Mouse (Mus musculus): ENCODE results near the gene Sptbn4. TPM values are rescaled to one million over a fixed set of nuclear protein-coding genes. Genes with fewer than 3 reads are reported as not detected.

Sptbn4 gene
- total RNA-seq, 2 experiments from 2014 or later, result 0.09 TPM; not detected in 1

DNA sequence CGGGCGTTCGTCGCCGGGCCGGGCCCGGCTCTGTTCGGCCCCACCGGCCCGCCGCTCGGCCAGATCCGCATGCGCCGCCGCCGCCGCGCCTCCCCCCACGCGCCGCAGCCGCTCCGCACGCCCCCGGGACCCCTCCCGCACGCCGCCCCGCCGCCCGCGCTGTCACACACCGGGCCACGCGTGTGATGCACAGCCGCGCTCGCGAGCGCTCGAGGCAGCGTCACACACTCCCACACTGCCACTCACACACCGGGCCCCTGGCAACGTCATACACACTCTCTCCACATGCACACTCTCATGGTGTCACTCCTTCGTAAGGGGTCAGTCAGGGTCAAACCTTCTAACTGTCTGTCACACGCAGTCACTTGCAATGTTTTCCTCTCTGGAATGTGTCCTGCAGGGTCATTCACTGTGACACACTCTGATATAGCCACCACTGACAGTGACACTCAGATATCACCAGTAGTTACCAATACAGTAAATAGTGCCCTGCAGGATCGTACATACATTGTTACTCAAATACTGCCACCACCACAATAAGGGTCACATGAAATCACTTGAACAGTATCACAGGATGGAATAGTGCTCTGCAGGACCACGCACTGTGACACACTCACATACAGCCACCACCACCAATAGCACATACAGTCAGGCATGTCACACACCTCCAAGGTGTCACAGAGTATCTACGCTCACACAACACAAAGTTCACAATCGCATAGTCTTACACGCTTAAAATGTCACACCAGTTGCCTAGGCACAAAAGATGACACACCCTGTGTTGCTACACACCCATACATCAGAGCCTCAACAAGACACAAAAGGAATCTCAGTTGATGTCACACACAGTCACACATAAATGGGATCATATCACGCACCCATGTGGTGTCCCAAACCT, 716 bp downstream of the Sptbn4 start:
- no peak for ATAC-seq (replicated peaks; ENCODE audit: low FRiP score, low TSS enrichment, poor library complexity, severe bottlenecking)

DNA sequence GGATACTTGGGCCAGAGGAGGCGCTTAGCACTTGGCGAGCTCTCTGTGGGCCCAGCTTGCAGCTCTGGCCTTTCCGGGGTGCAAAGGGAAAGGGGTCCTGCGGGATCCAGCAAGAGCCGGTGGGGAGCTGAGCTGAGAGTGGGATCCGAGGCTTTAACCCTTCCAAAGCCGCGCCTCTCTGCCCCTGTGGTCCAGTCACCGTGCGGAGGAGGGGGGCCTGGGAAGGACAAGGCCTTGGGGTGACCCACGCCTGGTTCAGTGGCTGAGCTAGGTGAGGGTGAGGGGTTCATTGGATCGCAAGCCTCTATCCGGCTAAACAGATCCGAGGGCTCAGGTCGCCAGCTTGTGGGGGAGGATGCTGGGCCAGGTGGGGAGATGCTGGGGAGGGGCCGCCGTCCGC, 1.4 kb downstream of the Sptbn4 start:
- no peak for ATAC-seq (replicated peaks; ENCODE audit: low FRiP score, low TSS enrichment, poor library complexity, severe bottlenecking)

DNA sequence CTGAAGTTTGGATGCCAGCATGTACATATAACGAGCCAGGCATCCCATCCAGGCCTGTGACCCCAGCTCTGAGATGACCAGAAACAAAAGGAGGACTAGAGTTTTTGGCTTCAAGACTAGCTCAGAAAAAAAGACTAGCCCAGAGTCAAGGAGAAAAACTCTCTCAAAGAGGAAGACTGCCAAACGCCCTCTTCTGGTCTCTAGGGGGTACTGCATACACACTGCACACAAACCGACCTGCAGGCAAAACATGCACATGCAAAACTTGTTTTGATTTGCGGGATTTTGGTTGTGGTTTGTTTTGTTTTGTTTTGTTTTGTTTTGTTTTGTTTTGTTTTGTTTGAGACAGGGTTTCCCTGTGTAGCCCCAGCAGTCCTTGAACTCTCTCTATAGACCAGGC, 7.5 kb downstream of the Sptbn4 start:
- no peak for ATAC-seq (replicated peaks; ENCODE audit: low FRiP score, low TSS enrichment, poor library complexity, severe bottlenecking)

DNA sequence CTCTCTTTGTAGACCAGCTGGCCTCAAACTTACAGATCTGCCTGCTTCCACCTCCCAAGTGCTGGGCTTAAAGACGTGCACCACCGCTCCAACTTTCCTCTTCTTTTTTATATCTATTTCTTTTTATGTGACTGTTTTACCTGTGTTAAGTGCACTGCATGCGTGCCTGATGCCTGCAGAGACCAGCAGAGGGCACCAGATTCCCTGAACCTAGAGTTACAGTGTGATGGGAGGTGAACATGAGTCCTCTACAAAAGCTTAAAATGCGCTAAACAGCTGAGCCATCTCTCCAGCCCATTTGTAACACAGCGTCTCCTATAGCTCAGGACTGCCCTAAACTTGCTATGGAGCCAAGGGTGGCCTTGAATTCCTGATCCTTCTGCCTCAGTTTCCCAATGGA, 9.9 kb downstream of the Sptbn4 start:
- peak; percentile 72 for ATAC-seq (replicated peaks; ENCODE audit: low FRiP score, low TSS enrichment, poor library complexity, severe bottlenecking)

DNA sequence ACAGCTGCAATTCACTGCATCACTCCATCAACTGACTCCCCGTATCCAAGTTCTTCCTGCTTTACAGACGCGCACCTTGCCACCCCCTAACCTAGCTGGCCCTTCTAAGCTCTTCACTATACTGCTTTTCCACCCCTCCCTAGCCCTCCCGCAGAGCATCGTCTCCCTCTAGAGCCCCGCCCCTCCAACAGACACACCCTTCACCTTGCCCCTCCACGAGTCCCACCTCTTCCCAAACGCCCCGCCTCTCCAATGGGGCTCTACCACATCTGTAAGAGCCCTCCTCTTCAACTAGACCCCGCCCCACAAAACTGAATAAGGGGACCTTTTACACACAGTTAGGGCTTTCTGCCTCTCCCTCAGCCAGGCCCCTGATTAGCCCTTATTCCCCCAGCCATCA, 13.7 kb downstream of the Sptbn4 start:
- ATAC-seq (replicated peaks; ENCODE audit: low FRiP score, low TSS enrichment, poor library complexity, severe bottlenecking), result peak; percentile 58; the same call in 1 of the 2 replicates

DNA sequence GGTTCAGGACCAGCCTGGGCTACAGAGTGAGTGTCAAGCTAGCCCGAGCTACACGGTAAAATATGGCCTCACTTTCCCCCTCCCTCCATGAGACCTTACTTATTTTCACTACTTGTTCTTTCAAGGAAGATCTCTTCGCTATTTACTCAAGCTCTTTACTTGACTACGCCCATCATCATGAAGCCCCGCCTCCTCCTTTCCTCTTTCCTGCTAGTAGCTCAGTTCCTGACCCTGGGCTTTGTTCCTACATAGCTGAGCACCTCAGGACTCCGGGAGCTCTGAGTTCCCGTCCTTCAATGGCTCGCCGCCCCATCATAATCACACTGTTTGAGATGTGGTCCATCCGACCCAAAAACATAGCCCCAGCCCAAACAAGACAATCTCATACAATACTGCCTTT, 14.1 kb downstream of the Sptbn4 start:
- no peak for ATAC-seq (replicated peaks; ENCODE audit: low FRiP score, low TSS enrichment, poor library complexity, severe bottlenecking)

DNA sequence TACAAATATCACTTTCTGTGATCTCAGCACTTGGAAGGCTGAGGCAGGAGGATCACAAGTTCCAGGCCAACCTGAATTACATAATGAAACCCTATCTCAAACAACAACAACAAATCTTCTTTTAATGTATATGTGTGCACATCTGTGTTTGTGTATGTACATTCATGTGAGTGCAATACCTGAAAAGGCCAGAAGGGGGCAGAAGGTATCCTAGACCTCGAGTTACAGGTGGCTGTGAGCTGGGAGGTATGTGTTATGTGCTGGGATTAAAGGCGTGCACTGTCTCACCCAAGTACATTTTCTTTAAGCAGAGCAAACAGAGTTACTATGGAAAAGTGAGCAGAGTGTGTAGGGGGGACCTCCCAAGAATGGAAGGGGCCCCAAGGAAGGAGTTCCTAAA, 18.4 kb downstream of the Sptbn4 start:
- ATAC-seq (replicated peaks; ENCODE audit: low FRiP score, low TSS enrichment, poor library complexity, severe bottlenecking), result no peak

DNA sequence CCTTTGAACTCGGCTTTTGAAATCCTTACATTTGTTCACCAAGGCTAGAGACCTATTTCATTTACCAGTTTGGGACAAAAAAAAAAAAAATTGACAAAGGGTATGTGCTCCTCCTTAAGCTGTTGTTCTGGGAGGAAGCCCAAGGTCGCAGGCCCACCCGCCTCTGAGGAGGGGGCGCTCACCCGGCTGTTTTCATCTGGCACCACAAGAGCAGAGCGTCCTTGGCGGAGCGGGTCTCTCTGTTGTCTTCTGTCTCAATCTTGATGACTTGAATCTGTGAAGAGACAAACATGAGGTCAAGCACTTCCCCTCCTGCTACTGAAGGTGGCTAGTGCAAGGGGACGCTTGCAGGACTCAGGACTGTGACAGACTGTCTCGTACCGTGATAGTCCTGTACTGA, 19.5 kb downstream of the Sptbn4 start:
- no peak for ATAC-seq (replicated peaks; ENCODE audit: low FRiP score, low TSS enrichment, poor library complexity, severe bottlenecking)

DNA sequence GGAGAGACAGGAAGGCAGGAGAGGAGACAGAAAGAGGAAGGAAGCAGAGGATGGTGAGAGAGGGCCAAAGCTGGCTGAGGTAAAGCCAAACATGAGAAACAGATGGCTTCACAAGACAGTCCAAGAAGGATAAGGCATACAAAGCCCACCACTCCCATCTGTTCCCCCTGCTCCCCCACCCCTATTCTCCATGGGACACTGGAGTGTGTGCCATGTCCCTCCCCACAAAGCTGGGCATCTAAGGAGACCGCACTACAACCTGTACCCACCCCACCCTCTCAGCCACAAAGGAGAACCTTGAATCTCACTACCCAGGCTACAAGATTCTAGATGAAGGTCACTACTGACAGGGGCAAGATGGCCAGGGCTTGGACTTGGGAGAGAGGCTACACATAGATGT, 20.1 kb downstream of the Sptbn4 start:
- no peak for ATAC-seq (replicated peaks; ENCODE audit: low FRiP score, low TSS enrichment, poor library complexity, severe bottlenecking)

DNA sequence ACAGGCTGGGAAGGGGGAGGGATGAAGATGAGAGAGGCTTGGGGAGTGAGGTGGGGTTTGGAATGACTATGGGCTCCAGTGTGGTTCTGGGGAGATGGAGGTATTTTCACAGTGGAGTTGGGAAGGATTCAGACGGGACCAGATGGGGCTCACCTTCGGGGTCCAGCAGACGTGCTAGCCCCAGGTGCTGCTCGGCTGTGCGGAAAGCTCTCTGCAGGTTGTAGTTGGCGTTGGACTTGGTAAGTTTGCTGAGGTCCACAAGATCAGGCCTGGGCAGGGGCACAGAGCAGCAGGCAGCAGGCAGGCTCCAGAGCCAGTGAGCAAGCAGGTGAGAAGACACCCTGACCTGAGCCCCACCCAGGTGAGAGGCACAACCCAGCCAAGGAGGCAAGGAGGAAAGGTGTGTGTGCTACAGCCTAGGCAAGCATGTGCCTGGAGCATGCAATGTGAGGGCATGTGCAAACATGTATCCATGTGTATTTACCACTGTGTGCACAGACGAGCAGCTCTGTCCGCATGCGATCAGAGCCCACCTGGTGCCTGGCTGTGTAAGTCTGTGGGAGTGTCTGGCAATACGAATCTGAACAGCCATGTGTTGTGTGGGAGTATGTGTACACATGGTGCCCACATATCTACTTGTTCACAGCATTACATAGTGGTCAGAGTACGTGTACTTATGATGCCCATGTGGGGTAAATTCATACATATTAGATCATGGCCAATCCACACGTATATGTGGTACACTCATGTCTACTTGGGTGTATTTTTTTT, 23.7 kb downstream of the Sptbn4 start:
- no peak for ATAC-seq (replicated peaks; ENCODE audit: low FRiP score, low TSS enrichment, poor library complexity, severe bottlenecking)

DNA sequence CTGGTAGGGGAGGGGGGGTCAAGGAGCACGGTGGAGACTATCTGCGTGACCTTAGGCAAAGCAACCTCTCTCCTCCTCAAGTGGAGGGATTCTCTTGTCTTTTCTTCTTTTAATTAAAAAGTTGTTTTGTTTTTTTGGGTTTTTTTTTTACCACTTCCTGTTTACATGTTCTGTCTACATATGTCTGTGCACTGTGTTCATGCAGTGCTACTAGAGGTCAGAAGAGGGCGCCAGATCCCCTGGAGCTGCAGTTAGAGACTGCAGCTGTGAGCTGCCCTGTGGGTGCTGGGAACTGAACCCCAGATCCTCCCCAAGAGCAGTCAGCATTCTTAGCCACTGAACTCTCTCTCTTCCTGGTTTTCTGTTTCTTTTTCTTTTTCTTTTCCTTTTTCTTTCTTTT, 28.4 kb downstream of the Sptbn4 start:
- no peak for ATAC-seq (replicated peaks; ENCODE audit: low FRiP score, low TSS enrichment, poor library complexity, severe bottlenecking)

DNA sequence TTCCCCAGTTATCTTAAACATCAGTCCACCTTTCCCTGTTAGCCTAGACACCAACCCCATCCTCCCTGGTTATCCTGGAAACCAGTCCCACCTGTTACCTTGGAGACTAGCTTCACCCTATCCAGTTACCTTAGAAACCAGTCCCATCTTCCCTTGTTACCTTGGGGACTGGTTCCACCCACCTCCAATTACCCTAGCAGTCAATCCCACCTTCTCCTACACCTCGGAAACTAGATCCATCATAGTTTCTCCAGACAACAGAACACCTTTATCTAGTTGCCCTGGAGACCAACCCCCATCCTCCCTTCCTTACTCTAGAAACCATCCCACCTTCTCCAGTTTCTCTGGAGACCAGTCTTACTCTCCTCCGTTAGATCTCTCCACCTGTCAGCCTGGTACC, 30.3 kb downstream of the Sptbn4 start:
- ATAC-seq (replicated peaks; ENCODE audit: low FRiP score, low TSS enrichment, poor library complexity, severe bottlenecking), result no peak

DNA sequence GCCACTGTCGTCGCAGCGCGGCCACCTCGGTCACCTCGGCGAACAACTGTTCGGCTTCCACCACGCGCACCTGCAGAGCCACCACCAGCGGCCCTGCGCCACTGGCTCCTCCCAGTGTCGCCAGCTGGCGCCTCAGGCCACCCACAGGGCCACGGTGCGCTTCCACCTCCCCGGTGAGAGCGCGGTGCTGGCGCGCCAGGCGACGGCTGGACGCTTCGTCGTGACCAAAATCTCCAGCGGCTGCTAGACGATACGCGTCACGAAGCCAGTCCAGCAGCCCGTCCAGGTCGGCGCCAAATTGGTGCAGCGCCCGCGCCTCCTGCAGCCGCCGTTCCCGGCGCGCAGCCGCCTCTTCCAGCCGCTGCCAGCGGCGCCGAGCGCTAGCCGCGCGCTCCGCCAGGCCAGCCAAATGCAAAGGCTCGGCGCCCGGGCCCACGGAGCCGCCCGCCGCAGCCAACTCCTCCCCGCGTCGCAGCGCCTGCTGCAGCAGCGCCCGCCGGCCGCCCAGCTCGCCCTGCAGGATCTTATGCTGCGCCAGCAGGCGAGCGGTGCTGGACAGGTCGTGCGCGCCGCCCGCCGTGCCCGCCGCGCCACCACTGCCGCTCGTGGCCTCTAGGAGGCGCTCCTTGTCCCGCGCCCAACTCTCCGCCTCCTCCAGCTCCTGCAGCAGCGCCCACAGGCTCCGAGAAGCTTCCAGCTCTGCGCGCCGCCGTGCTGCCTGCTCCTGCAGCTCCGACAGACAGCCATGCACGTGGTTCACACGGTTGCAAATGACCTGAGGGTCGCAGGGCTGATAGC, 38.9 kb downstream of the Sptbn4 start:
- ATAC-seq (replicated peaks; ENCODE audit: low FRiP score, low TSS enrichment, poor library complexity, severe bottlenecking), result peak; percentile 79

DNA sequence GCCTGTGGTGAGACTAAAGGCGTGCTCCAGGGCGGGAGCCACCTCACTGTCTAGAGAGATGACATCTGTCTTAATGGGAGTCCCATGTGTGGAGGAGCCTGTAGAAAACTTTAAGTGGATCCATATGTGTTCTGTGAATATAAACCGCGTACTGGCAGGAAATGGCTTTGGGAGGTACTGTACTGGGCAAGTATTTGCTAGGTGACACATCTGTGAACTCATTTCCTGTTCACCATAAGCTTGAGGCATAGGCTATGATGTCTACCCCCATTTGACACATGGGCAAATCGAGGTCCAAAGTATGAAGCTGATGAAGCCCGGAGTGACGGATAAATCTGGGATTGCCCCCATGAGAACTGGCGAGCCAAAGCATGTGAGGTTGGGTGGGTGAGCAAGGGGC, 39.7 kb downstream of the Sptbn4 start:
- ATAC-seq (replicated peaks; ENCODE audit: low FRiP score, low TSS enrichment, poor library complexity, severe bottlenecking), result no peak

DNA sequence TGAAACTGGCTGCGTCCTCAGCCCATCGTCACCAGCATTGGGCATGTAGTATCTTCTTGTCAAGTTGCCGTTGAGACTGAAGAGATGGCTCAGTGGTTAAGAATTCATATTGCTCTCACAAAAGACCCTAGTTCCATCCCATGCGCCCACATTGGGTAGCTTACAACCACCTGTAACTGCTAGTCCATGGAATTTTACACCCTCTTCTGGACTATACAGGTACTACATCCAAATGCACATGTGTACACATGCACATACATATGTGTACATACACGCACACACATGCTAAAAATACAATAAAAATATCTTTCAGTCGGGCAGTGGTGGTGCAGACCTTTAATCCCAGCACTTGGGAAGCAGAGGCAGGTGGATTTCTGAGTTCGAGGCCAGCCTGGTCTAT, 41.0 kb downstream of the Sptbn4 start:
- no peak for ATAC-seq (replicated peaks; ENCODE audit: low FRiP score, low TSS enrichment, poor library complexity, severe bottlenecking)

DNA sequence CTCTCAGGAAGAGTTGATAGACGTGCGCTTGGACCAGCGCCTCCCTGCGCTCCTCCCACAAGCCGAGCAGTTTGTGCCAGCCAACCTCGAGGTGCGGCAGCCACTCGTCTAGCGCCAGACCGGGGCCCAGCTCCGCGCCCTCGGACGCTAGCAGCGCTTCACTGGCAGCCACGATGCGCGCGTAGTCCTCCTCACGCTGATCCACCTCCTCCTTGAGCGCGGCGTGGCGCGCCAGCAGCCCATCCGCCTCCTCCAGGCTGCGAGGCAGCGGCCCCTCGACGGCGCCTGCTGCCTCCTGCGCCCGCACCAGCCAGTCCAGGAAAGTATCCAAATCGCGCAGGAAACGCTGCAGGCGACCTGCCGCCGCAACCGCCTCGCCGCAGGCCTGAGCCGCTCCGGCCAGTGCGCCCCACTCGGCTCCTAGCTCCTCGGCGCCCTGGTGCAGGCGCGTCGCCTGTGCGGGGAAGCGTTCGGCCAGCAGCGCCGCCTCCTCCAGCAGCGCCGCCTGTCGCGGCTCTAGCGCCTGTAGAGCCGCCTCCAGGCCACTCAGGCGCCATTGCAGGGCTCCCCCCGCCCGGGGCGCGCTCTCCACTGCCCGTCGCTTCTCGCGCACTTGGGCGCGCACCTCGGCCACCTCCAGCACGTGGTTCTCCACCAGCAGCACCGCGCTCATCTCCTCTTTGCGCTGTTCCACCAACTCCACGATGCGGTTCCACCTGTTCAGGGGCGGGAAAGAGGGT, 43.1 kb downstream of the Sptbn4 start:
- no peak for ATAC-seq (replicated peaks; ENCODE audit: low FRiP score, low TSS enrichment, poor library complexity, severe bottlenecking)

DNA sequence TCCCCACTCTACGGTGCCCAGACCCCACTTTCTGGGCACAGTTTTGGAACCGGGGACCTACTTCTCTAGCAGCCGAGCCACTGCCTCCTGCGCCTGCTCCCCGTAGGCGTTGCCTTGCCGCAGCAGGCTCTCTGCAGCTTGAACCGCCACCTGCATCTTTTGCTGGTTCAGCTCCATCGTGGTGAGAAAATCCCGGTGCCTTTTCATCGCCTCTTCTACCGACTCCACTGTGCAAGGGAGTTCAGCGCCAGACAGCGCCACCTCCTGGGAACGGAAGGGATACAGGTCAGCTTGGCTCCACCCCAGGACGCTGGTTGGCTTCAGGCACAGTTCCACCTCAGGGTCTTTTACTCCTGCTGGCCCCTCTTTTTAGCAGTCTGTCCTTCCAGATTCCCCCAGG, 44.8 kb downstream of the Sptbn4 start:
- ATAC-seq (replicated peaks; ENCODE audit: low FRiP score, low TSS enrichment, poor library complexity, severe bottlenecking), result peak; percentile 87

DNA sequence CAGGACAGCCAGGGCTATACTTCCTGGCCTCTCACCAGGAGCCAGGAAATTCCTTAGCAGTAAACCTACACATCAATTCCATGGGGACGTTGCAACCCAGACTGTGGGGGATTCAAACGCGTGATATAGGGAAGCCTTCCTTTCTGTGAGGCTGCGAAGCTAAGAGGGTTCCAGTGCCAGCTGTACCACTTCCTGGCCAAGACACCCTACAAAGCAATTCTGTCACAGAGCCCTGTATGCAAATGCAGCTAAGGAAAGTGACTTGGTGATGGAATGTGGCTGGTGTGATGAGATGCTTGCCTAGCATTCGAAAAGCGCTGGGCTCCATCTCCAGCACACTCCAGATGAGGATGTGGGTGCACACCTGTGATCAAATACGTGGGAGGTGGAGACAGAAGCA, 46.9 kb downstream of the Sptbn4 start:
- no peak for ATAC-seq (replicated peaks; ENCODE audit: low FRiP score, low TSS enrichment, poor library complexity, severe bottlenecking)
